Mouse (Mus musculus) stomach, postnatal 0 days (tissue): ENCODE data around the gene Tacc3.

Source experiments
- CTCF ChIP-seq: IDR thresholded peaks from 2 replicates; pipeline ENCODE4 v1.5.1; 2016; ENCODE audit warnings: antibody characterized with exemption, low read depth, mild to moderate bottlenecking, moderate library complexity
- EP300 ChIP-seq: optimal IDR thresholded peaks from 2 replicates; pipeline ENCODE3; 2016; ENCODE audit warnings: antibody characterized with exemption

DNA sequence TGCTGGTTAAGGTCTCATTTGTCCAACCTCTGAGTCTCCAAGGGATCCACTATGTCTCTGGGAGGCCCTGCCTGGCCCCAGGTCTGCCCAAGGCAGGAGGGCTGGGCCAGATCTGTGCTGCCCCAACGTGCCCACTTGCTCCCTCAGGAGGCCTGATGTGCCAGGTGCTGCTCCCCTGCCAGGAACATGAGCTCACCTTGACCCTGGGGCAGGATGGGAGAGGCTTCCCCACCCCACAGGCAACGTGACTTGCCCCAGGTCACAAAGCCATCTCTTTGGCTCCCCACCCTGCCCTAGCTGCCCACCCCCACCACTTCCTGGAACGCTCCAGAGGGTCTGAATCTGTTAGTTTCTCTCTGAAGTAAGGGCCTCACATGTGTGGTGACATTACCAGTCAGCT is 23.1 kb downstream of the Tacc3 start:
- TF ChIP-seq CTCF (peak; percentile 15; the same call in 1 of the 2 replicates), EP300 (no peak)
